Mouse (Mus musculus) gastrocnemius, adult 2 months (tissue): Measurements from ENCODE around the gene Gm20671. TPM values are rescaled to one million over a fixed set of nuclear protein-coding genes. Genes with fewer than 3 reads are reported as not detected.
"Not testable (repeated sequence)": the region's sequence is repeated elsewhere in the genome, so short reads cannot be mapped to it uniquely, and the experiment has no call there.

Source experiments
- DNase-seq: peaks from one replicate; pipeline ENCODE4 v3.0.0; 2022
- H3K27ac ChIP-seq: fragments of 200-600 bp; 2 replicates; pipeline ENCODE4 v1.8.1; 2022; ENCODE audit warnings: mild to moderate bottlenecking
- H3K4me3 ChIP-seq: fragments of 200-600 bp; 2 replicates; pipeline ENCODE4 v1.8.1; 2022; ENCODE audit warnings: mild to moderate bottlenecking, moderate library complexity
- CTCF ChIP-seq: fragments of 200-600 bp; IDR thresholded peaks from 2 replicates; pipeline ENCODE4 v1.8.1; 2022; ENCODE audit warnings: antibody characterized with exemption, mild to moderate bottlenecking, moderate library complexity
- intact Hi-C: fragments of 180-260 bp; cut with DNase I; formaldehyde crosslinking; loops from one replicate; pipeline ENCODE4 v1.15.1; 2025
- total RNA-seq, 2 experiments: library from RNA; stranded (reverse); gene quantifications; 2 replicates each; pipeline ENCODE4 v1.2.3; 2021

Gm20671 gene
- total RNA-seq, 2 experiments from 2014 or later = not detected

- no peak for TF ChIP-seq CTCF
- intact Hi-C loops = no loop called here
- no peak overlapping the region for H3K4me3 ChIP-seq
- no peak overlapping the region for H3K27ac ChIP-seq
- DNase-seq = no peak
Measured at GRCm38 (mm10) chr5:32767636-32768373, 59.1 kb downstream of the Gm20671 start.

DNA sequence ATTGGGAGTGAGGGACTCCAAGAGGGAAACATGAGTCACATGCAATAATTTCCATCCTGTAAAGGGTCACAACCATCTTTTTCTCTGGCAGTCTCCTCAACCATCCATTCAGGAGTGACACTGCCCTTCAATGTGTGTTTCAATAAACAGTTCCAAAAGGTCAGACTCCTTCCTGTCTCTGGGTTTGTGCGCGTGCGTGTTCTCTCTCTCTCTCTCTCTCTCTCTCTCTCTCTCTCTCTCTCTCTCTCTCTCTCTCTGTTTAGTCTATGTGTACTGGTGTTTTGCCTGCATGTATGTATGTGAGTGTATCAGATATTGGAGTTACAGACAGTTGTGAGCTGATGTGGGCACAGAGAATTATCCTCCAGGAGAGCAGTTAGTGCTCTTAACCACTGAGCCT, 59.9 kb downstream of the Gm20671 start:
- no peak for DNase-seq
- no peak for TF ChIP-seq CTCF
- intact Hi-C loops = no loop called here
- no peak overlapping the region for H3K4me3 ChIP-seq
- no peak overlapping the region for H3K27ac ChIP-seq

DNA sequence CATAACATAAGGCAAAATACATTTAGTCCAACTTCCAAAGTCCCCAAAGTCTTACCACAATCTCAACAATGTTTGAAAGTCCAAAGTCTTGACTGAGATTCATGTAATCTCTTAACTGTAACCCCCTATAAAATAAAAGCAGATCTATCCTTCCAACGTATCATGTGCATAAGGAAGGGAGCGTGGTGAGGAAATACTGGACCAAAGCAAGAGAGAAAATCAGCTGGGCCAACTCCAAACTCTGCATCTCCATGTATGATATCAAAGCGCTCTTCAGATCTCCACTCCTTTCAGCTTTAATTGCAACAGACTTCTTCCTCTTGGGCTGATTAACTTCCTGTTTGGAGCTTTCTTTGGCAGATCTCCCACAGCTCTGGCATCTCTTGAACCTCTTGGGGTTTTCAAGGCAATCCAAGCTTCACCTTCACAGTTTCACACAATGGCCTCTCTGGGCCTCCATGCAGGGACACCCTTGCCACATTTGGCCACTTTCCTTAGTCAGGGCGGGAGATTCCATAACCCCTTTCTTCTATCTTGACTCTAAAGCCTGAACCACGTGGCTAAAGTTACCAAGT, 65.3 kb downstream of the Gm20671 start:
- no peak overlapping the region for H3K27ac ChIP-seq
- no peak for DNase-seq
- intact Hi-C loops = no loop called here
- H3K4me3 ChIP-seq = no peak overlapping the region
- TF ChIP-seq CTCF = no peak

DNA sequence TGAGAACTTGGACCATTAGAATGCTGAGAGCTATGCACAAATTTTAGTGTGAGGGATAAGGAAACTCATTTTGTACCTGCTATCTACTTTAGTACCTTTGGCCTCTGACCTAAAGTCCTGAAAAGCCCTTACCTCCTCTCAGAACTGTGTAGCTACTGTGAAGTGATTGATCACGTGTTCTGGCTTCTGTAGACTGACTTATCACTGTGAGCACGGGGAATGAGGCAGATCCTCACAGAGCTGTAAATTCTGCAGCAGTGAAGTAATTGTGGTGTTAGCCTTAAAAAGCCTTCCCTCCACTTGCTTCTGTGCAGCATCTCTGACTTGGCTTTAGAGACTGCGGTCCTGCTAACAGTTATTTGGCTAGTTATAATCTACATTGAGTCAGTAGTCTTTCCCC, 66.1 kb downstream of the Gm20671 start:
- Histone ChIP-seq H3K4me3 (no peak overlapping the region), H3K27ac (no peak overlapping the region)
- no peak for DNase-seq
- no peak for TF ChIP-seq CTCF
- intact Hi-C loops = no loop called here

- intact Hi-C loops, H3K27ac ChIP-seq, DNase-seq, H3K4me3 ChIP-seq: not testable (repeated sequence)
Measured at GRCm38 (mm10) chr5:32760352-32760751, 66.6 kb downstream of the Gm20671 start.

DNA sequence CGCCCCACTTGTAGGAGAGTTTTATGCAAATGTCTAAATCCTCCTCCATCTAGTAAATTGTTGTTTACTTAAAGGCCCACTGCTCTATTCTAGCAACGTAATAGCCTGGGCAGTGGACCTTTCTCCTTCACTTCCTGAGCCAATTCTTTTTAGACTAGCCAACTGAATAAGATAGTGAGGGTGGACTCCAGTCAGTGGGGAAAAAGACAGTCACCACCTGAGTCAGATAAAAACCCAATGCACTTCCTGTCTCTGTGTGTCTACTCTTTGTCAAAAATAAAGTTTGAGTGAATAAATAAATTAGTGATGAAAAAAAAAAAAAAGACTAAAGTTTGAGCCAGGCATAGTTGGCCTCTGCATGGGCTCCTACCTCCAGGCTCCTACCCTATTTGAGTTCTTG, 67.2 kb downstream of the Gm20671 start:
- TF ChIP-seq CTCF = no peak
- Histone ChIP-seq H3K27ac (no peak overlapping the region), H3K4me3 (no peak overlapping the region)
- DNase-seq = no peak
- intact Hi-C loops = no loop called here

DNA sequence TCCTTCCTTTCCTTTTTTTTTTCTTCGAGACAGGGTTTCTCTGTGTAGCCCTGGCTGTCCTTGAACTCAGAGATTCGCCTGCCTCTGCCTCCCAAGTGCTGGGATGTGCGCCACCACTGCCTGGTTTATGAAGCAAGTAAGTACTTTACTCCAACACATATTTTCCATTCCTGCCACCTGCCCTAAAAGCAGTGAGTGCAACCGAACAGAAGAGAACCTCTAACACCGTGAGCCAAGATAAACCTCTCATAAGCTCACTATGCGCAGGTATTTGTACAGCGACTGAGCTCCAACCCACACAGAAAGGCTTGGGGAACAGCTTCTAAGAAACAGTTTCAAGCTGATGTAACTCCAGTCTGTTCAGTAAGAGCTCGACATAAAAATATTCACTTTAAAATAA, 70.8 kb downstream of the Gm20671 start:
- intact Hi-C loops = no loop called here
- DNase-seq = no peak
- no peak for TF ChIP-seq CTCF

GRCm38 (mm10) chr5:32751736-32752135, 75.2 kb downstream of the Gm20671 start:
- intact Hi-C loops = no loop called here
- TF ChIP-seq CTCF = no peak
- no peak overlapping the region for H3K4me3 ChIP-seq
- no peak for DNase-seq
- no peak overlapping the region for H3K27ac ChIP-seq

More for the DNA sequence above, 70.8 kb downstream of the Gm20671 start:
- H3K4me3 ChIP-seq = no peak overlapping the region
- H3K27ac ChIP-seq = no peak overlapping the region

DNA sequence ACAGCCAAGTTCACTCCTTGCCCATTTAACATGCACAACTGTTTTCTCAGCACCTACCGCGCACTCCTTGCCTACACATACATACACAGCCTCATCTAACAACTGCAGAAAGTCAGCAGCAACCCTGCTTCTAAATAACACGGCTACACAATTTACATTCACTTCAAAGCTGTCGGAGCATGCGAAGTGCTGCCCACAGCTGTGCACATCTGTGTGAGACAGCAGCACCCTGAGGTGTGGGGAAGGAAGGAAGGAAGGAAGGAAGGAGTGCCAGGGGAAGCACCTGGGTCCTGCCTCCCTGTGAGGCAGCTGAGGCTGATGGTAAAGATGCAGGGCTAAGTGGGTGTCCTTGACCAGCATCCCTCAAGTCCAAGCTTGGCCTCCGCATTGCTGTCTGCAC, 78.0 kb downstream of the Gm20671 start:
- no peak for TF ChIP-seq CTCF
- no peak for DNase-seq
- H3K4me3 ChIP-seq = no peak overlapping the region
- no peak overlapping the region for H3K27ac ChIP-seq
- intact Hi-C loops = no loop called here

GRCm38 (mm10) chr5:32747650-32748375, 79.1 kb downstream of the Gm20671 start:
- Histone ChIP-seq H3K4me3 (peak overlapping the region; percentile 82; the same call in 1 of the 2 replicates), H3K27ac (peak overlapping the region; percentile 89)
- intact Hi-C loops = no loop called here
- peak; percentile 58 for DNase-seq
- peak; percentile 94 for TF ChIP-seq CTCF

- Histone ChIP-seq H3K4me3 (peak overlapping the region; percentile 82), H3K27ac (peak overlapping the region; percentile 89)
- intact Hi-C loops = loop anchor here (1.0 kb wide), 1 partner anchor 32 kb away; no protein-coding TSS in a partner anchor
- peak; percentile 86 for DNase-seq
- TF ChIP-seq CTCF = no peak
Measured at GRCm38 (mm10) chr5:32745705-32746655, 80.9 kb downstream of the Gm20671 start.

- Histone ChIP-seq H3K4me3 (no peak overlapping the region), H3K27ac (no peak overlapping the region)
- no peak for DNase-seq
- peak; percentile 6; the same call in 1 of the 2 replicates for TF ChIP-seq CTCF
- intact Hi-C loops = no loop called here
Measured at GRCm38 (mm10) chr5:32742149-32742548, 84.8 kb downstream of the Gm20671 start.

GRCm38 (mm10) chr5:32741377-32741776, 85.5 kb downstream of the Gm20671 start:
- intact Hi-C loops, H3K27ac ChIP-seq, H3K4me3 ChIP-seq, DNase-seq: not testable (repeated sequence)

DNA sequence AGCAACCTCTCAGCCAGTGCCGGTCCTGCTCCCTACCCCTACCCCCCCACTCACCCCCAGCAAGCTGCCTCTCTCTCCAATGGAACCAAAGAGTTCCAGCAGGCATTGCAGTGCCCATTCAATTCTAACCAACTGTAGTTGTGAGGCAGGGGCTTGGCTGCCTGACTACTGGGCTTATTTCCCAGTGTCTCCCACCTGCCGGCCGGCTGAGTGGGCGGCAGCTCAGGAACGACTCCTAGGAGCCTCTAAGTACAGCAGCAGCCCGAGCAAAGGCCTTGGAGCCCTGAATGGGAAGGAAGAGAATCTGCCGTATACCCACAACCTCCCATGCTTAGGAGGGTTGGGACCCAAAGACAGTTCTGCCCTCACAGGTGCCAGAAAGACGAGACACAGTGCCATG, 86.1 kb downstream of the Gm20671 start:
- intact Hi-C loops, H3K27ac ChIP-seq, H3K4me3 ChIP-seq, DNase-seq: not testable (repeated sequence)
